Mouse (Mus musculus) E14TG2a.4 (cell line): ENCODE measurements around the gene Lrrc61.

Source experiments
- CTCF ChIP-seq: conservative IDR thresholded peaks from 2 replicates; pipeline ENCODE4 v1.5.1; 2014; ENCODE audit warnings: low read length
- NANOG ChIP-seq: IDR thresholded peaks from 2 replicates; pipeline ENCODE4 v1.6.1; 2014; ENCODE audit warnings: borderline replicate concordance, low read length, mixed read lengths
- POU5F1 ChIP-seq: IDR thresholded peaks from 2 replicates; pipeline ENCODE4 v1.6.1; 2014; ENCODE audit warnings: low read length, borderline replicate concordance

DNA sequence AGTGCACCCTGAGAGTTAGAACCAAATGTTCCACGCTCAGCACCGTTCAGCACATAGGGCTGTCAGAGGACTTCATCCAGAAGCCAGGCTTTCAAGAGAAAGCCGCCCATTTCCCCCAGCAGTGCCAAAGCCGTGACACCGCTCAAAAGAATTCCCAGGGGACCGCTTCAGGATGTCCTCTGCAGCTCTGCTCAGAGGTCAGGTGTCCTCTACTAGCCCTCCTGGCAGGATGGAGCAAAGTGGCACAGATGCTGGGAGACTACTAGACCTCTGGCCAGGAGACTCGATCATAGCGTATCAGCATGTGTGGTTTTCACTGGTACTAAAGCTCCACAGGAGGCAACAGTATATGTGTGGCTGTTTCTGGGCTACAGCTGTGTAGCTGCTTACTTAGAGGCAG, 19.7 kb upstream of the Lrrc61 start:
- TF ChIP-seq CTCF: no peak
- TF ChIP-seq POU5F1: no peak
- TF ChIP-seq NANOG: no peak
